Mouse (Mus musculus) layer of hippocampus, adult 18-20 months (tissue): ENCODE data around the gene Trim68. TPM values are rescaled to one million over a fixed set of nuclear protein-coding genes. Genes with fewer than 3 reads are reported as not detected.
"Not testable (repeated sequence)": the region's sequence is repeated elsewhere in the genome, so short reads cannot be mapped to it uniquely, and the experiment has no call there.

ENCODE experiments used
- DNase-seq, 2 experiments: peaks; one replicate each; pipeline ENCODE4 v3.0.0; 2022; ENCODE audit warnings: low spot score in 2 of 2
- long read RNA-seq: library from polyadenylated mRNA; stranded (forward); transcript quantifications from one replicate; pipeline ENCODE4 v2.0.0, GENCODE M21; 2021
- total RNA-seq, 2 experiments: library from RNA; stranded (reverse); gene quantifications; 2 replicates each; pipeline ENCODE4 v1.2.3; 2021

Gene Trim68
- 1 to 10 TPM; 5.2 to 6.4 TPM for total RNA-seq
- long read RNA-seq, transcript Trim68-201 (7 exons, 2,388 nt): major isoform, 5 of 7 reads
- long read RNA-seq, partial matches to known transcripts: 0 of 7 reads
- long read RNA-seq, other reads (novel, unspliced or antisense): 1 of 7 reads

- DNase-seq: peak; percentile 83 to 92
Observed at GRCm38 (mm10) chr7:102686944-102687501, at the start of gene Trim68. Gene Trim68 (minus strand): TSS chr7:102687327.

GRCm38 (mm10) chr7:102733793-102734192 lies 46.7 kb upstream of the Trim68 start:
- DNase-seq: no peak

- DNase-seq: no peak
Observed at GRCm38 (mm10) chr7:102727391-102727790, 40.3 kb upstream of the Trim68 start, which contains the start of gene Olfr559. Gene Olfr559 (minus strand): TSS chr7:102727491.

- DNase-seq: no peak
Observed at GRCm38 (mm10) chr7:102718970-102719369, 31.8 kb upstream of the Trim68 start, which contains the start of gene Olfr33. Gene Olfr33 (minus strand): TSS chr7:102719070.

- no peak for DNase-seq
Observed at GRCm38 (mm10) chr7:102701915-102702314, 14.8 kb upstream of the Trim68 start, which contains the start of gene Olfr558. Gene Olfr558 (plus strand): TSS chr7:102702215.

- no peak for DNase-seq
Observed at GRCm38 (mm10) chr7:102698461-102698860, 11.3 kb upstream of the Trim68 start.

GRCm38 (mm10) chr7:102695358-102696125 lies 8.4 kb upstream of the Trim68 start, which contains the start of gene Olfr557:
Gene Olfr557 (plus strand): TSS chr7:102695910.
- peak in 1 of 2 experiments; percentile 26 for DNase-seq

GRCm38 (mm10) chr7:102681916-102682315 lies 5.2 kb downstream of the Trim68 start:
- DNase-seq: peak in 1 of 2 experiments; percentile 3

GRCm38 (mm10) chr7:102676225-102676624 lies 10.9 kb downstream of the Trim68 start:
- no peak for DNase-seq

- peak in 1 of 2 experiments; percentile 21 for DNase-seq
Observed at GRCm38 (mm10) chr7:102665378-102665777, 21.7 kb downstream of the Trim68 start.

GRCm38 (mm10) chr7:102664599-102664998 lies 22.5 kb downstream of the Trim68 start, which contains the start of gene Olfr556:
Gene Olfr556 (plus strand): TSS chr7:102664899.
- DNase-seq: no peak

GRCm38 (mm10) chr7:102658523-102658922 lies 28.6 kb downstream of the Trim68 start, which contains the start of gene Olfr555:
Gene Olfr555 (plus strand): TSS chr7:102658823.
- no peak for DNase-seq

GRCm38 (mm10) chr7:102644945-102645344 lies 42.2 kb downstream of the Trim68 start:
- DNase-seq: not testable (repeated sequence)

GRCm38 (mm10) chr7:102638132-102638531 lies 49.0 kb downstream of the Trim68 start, which contains the start of gene Olfr554:
Gene Olfr554 (plus strand): TSS chr7:102638432.
- no peak for DNase-seq

- peak in 1 of 2 experiments; percentile 63 for DNase-seq
Observed at GRCm38 (mm10) chr7:102636665-102637064, 50.5 kb downstream of the Trim68 start.

Other genes with a start within 250 kb of the Trim68 start
- gene Rrm1, start 245.6 kb downstream of the Trim68 start, total RNA-seq: 10 to 100 TPM in 1 of 2 experiments, 1 to 10 TPM in 1; 9.4 to 11.4 TPM
- gene Olfr543, start 205.6 kb downstream of the Trim68 start, total RNA-seq: not detected
- gene Olfr544, start 199.0 kb downstream of the Trim68 start, total RNA-seq: not detected
- gene Olfr545, start 187.8 kb downstream of the Trim68 start, total RNA-seq: not detected
- not detected for gene Olfr547, start 152.6 kb downstream of the Trim68 start, total RNA-seq
- not detected for gene Olfr548-ps1, start 146.4 kb downstream of the Trim68 start, total RNA-seq
- gene Olfr549, start 137.5 kb downstream of the Trim68 start, total RNA-seq: not detected
- gene Trim21, start 121.8 kb downstream of the Trim68 start, total RNA-seq: 1 to 10 TPM; 3.3 to 4.0 TPM
- gene Olfr550, start 115.9 kb downstream of the Trim68 start, total RNA-seq: 1 to 10 TPM; 2.4 to 2.8 TPM
- gene Olfr551, start 95.4 kb downstream of the Trim68 start, total RNA-seq: not detected
- under 1 TPM; 0.07 to 0.08 TPM for gene Olfr552, start 89.6 kb downstream of the Trim68 start, total RNA-seq
- gene Olfr553, start 69.1 kb downstream of the Trim68 start, total RNA-seq: not detected
- gene Olfr554, start 48.9 kb downstream of the Trim68 start, total RNA-seq: under 1 TPM in 1 of 2 experiments, not detected in 1; 0.23 TPM
- not detected for gene Olfr555, start 28.5 kb downstream of the Trim68 start, total RNA-seq
- not detected for gene Olfr556, start 22.4 kb downstream of the Trim68 start, total RNA-seq
- under 1 TPM in 1 of 2 experiments, not detected in 1; 0.20 TPM for gene Olfr557, start 8.6 kb upstream of the Trim68 start, total RNA-seq
- under 1 TPM; 0.30 to 0.32 TPM for gene Olfr558, start 14.9 kb upstream of the Trim68 start, total RNA-seq
- not detected for gene Olfr33, start 31.7 kb upstream of the Trim68 start, total RNA-seq
- gene Olfr559, start 40.2 kb upstream of the Trim68 start, total RNA-seq: not detected
- not detected for gene Olfr560, start 72.0 kb upstream of the Trim68 start, total RNA-seq
- gene Olfr78, start 72.1 kb upstream of the Trim68 start, total RNA-seq: under 1 TPM; 0.10 to 0.12 TPM
- gene Olfr561, start 83.9 kb upstream of the Trim68 start, total RNA-seq: under 1 TPM in 1 of 2 experiments, not detected in 1; 0.13 TPM
- not detected for gene Olfr564, start 116.2 kb upstream of the Trim68 start, total RNA-seq
- not detected for gene Olfr566, start 171.4 kb upstream of the Trim68 start, total RNA-seq
- not detected for gene Olfr568, start 189.8 kb upstream of the Trim68 start, total RNA-seq
- gene Olfr569, start 203.6 kb upstream of the Trim68 start, total RNA-seq: not detected
- not detected for gene Olfr570, start 207.2 kb upstream of the Trim68 start, total RNA-seq
- not detected for gene Olfr571, start 230.2 kb upstream of the Trim68 start, total RNA-seq
- not detected for gene Olfr572, start 237.1 kb upstream of the Trim68 start, total RNA-seq